8 mouse cellular contexts compared by ENCODE assay signal in genomic region chr7:44360792-44361301, GRCm38 (mm10). TPM values are rescaled to one million over a fixed set of nuclear protein-coding genes. Genes with fewer than 3 reads are reported as not detected.
DNase-seq lines count a peak whose midpoint lies in the region; ATAC-seq and TF ChIP-seq lines count a peak whose summit lies in the region.

No protein-coding gene starts in this region.

- 10% methylated on average over 21 of the region's 21 CpGs for WGBS in lung, postnatal 0 days
- 6% methylated on average over 21 of the region's 21 CpGs for WGBS in forebrain, postnatal 0 days
- WGBS in midbrain, embryonic 10.5 days, result 11% methylated on average over 21 of the region's 21 CpGs

- peak overlapping the region; percentile 29 for H3K4me3 ChIP-seq in lung, postnatal 0 days (ENCODE audit: low read depth, low read length)
- peak overlapping the region; percentile 47 for H3K4me3 ChIP-seq in forebrain, postnatal 0 days (ENCODE audit: low read depth, low read length)
- H3K4me3 ChIP-seq in midbrain, embryonic 10.5 days, result peak overlapping the region; percentile 65

- TF ChIP-seq EP300 in lung, postnatal 0 days (IDR thresholded peaks at IDR 0.05), result no peak

- H3K4me2 ChIP-seq in lung, postnatal 0 days (replicated peaks; ENCODE audit: low read depth, low read length), result peak overlapping the region; percentile 68
- H3K4me2 ChIP-seq in forebrain, postnatal 0 days (ENCODE audit: low read depth), result peak overlapping the region; percentile 86

- no peaks in the 10 kb centered on the region for H3K9me3 ChIP-seq in lung, postnatal 0 days (ENCODE audit: low read length)
- H3K9me3 ChIP-seq in forebrain, postnatal 0 days (ENCODE audit: low read length), result no peaks in the 10 kb centered on the region
- H3K9me3 ChIP-seq in midbrain, embryonic 10.5 days (replicated peaks), result no peaks in the 10 kb centered on the region

- no peak overlapping the region for H3K9ac ChIP-seq in lung, postnatal 0 days (replicated peaks; ENCODE audit: low read depth)
- peak overlapping the region; percentile 51; the same call in 1 of the 2 replicates for H3K9ac ChIP-seq in forebrain, postnatal 0 days

- no peak overlapping the region for H3K27ac ChIP-seq in lung, postnatal 0 days (ENCODE audit: low read length)
- H3K27ac ChIP-seq in forebrain, postnatal 0 days (ENCODE audit: low read depth, low read length), result 0 out of 2 replicates have a peak overlapping the region, but pooled peaks have one; percentile 75
- H3K27ac ChIP-seq in midbrain, embryonic 10.5 days (replicated peaks), result no peak overlapping the region

- 0 out of 2 replicates have a peak, but pooled peaks cover 3% of the 10 kb centered on the region for H3K4me1 ChIP-seq in lung, postnatal 0 days (ENCODE audit: insufficient read depth, low read depth, low read length)
- H3K4me1 ChIP-seq in forebrain, postnatal 0 days (ENCODE audit: insufficient read depth), result no peaks in the 10 kb centered on the region
- peaks cover 48% of the 10 kb centered on the region for H3K4me1 ChIP-seq in midbrain, embryonic 10.5 days

- no peaks in the 10 kb centered on the region for H3K36me3 ChIP-seq in lung, postnatal 0 days (ENCODE audit: insufficient read depth, low read length)
- H3K36me3 ChIP-seq in forebrain, postnatal 0 days (ENCODE audit: insufficient read depth), result peaks cover 5% of the 10 kb centered on the region; the same call in 1 of the 2 replicates
- H3K36me3 ChIP-seq in midbrain, embryonic 10.5 days, result no peaks in the 10 kb centered on the region

- peak; percentile 10 for DNase-seq in adrenal gland, adult 2 months
- DNase-seq in adrenal gland, postnatal 36 days, result no peak
- DNase-seq in lung, postnatal 0 days (ENCODE audit: low spot score), result peak; percentile 32
- no peak for DNase-seq in lung, postnatal 4 days
- DNase-seq in forebrain, postnatal 0 days, result peak; percentile 56
- no peak for DNase-seq in midbrain, embryonic 10.5 days (ENCODE audit: low spot score)
- no peak for DNase-seq in thymus, postnatal 36 days
- no peak for DNase-seq in thymus, postnatal 0 days (ENCODE audit: low spot score)

- TF ChIP-seq CTCF in lung, postnatal 0 days (IDR thresholded peaks at IDR 0.05), result 0 out of 2 replicates have a peak, but pooled peaks have one; percentile 7
- TF ChIP-seq CTCF in forebrain, postnatal 0 days (IDR thresholded peaks at IDR 0.05; ENCODE audit: low read depth), result peak; percentile 26; the same call in 1 of the 2 replicates

- H3K27me3 ChIP-seq in lung, postnatal 0 days (replicated peaks; ENCODE audit: insufficient read depth, low read length), result peaks cover 29% of the 10 kb centered on the region
- peaks cover 13% of the 10 kb centered on the region; the same call in 1 of the 2 replicates for H3K27me3 ChIP-seq in forebrain, postnatal 0 days (ENCODE audit: insufficient read depth, low read length)
- H3K27me3 ChIP-seq in midbrain, embryonic 10.5 days (ENCODE audit: low read depth, poor library complexity, severe bottlenecking), result peaks cover 72% of the 10 kb centered on the region

- ATAC-seq in lung, postnatal 0 days, result peak; percentile 3
- ATAC-seq in forebrain, postnatal 0 days, result peak; percentile 21

RNA-seq across cellular contexts. Expression of gene Syt3, which starts 23.1 kb away (rescaled TPM):
- total RNA-seq in adrenal gland, adult 2 months (2021), result 1 to 10 TPM; 4.8 to 6.2 TPM
- 12.1 and 16.0 TPM in 2 replicates for polyA plus RNA-seq in adrenal gland, adult 2 months (2012; rRNA removed)
- 1 to 10 TPM; 3.0 to 4.7 TPM for total RNA-seq in adrenal gland, postnatal 36 days (2021)
- 0.85 and 1.4 TPM in 2 replicates for polyA plus RNA-seq in lung, postnatal 0 days (2015; fragmentation: Nextera tagmentation; extraction: Ambion mirVana)
- total RNA-seq in forebrain, postnatal 0 days (2014; rRNA removed), result 48.2 and 77.2 TPM in 2 replicates
- 43.9 and 55.0 TPM in 2 replicates for polyA plus RNA-seq in forebrain, postnatal 0 days (2015; fragmentation: Nextera tagmentation; extraction: Ambion mirVana)
- 1.9 and 2.0 TPM in 2 replicates for polyA plus RNA-seq in midbrain, embryonic 10.5 days (2016; fragmentation: Nextera tagmentation; extraction: Ambion mirVana)
- polyA plus RNA-seq in thymus, postnatal 0 days (2015; fragmentation: Nextera tagmentation; extraction: Ambion mirVana), result 0.26 and 0.38 TPM in 2 replicates

RNA-seq across cellular contexts. Expression of gene 1700008O03Rik, which starts 24.8 kb away (rescaled TPM):
- total RNA-seq in adrenal gland, adult 2 months (2021), result 1 to 10 TPM in 1 of 2 experiments, under 1 TPM in 1; 0.66 to 1.2 TPM
- 1.6 and 2.3 TPM in 2 replicates for polyA plus RNA-seq in adrenal gland, adult 2 months (2012; rRNA removed)
- under 1 TPM; 0.63 to 0.99 TPM for total RNA-seq in adrenal gland, postnatal 36 days (2021)
- polyA plus RNA-seq in lung, postnatal 0 days (2015; fragmentation: Nextera tagmentation; extraction: Ambion mirVana), result 0.87 and 1.2 TPM in 2 replicates
- total RNA-seq in forebrain, postnatal 0 days (2014; rRNA removed), result 1.3 and 7.3 TPM in 2 replicates
- 2.7 and 3.5 TPM in 2 replicates for polyA plus RNA-seq in forebrain, postnatal 0 days (2015; fragmentation: Nextera tagmentation; extraction: Ambion mirVana)
- 1.7 TPM in 2 replicates for polyA plus RNA-seq in midbrain, embryonic 10.5 days (2016; fragmentation: Nextera tagmentation; extraction: Ambion mirVana)
- polyA plus RNA-seq in thymus, postnatal 0 days (2015; fragmentation: Nextera tagmentation; extraction: Ambion mirVana), result 0.59 and 0.90 TPM in 2 replicates

RNA-seq across cellular contexts. Expression of gene Shank1, which starts 50.8 kb away (rescaled TPM):
- 1 to 10 TPM; 8.0 to 9.1 TPM for total RNA-seq in adrenal gland, adult 2 months (2021)
- polyA plus RNA-seq in adrenal gland, adult 2 months (2012; rRNA removed), result 2.5 and 2.9 TPM in 2 replicates
- 1 to 10 TPM; 5.2 to 6.7 TPM for total RNA-seq in adrenal gland, postnatal 36 days (2021)
- 0.23 and 0.27 TPM in 2 replicates for polyA plus RNA-seq in lung, postnatal 0 days (2015; fragmentation: Nextera tagmentation; extraction: Ambion mirVana)
- 31.1 and 34.2 TPM in 2 replicates for total RNA-seq in forebrain, postnatal 0 days (2014; rRNA removed)
- polyA plus RNA-seq in forebrain, postnatal 0 days (2015; fragmentation: Nextera tagmentation; extraction: Ambion mirVana), result 15.4 and 29.7 TPM in 2 replicates
- 1.5 and 2.6 TPM in 2 replicates for polyA plus RNA-seq in midbrain, embryonic 10.5 days (2016; fragmentation: Nextera tagmentation; extraction: Ambion mirVana)
- polyA plus RNA-seq in thymus, postnatal 0 days (2015; fragmentation: Nextera tagmentation; extraction: Ambion mirVana), result 0.14 and 0.29 TPM in 2 replicates

RNA-seq across cellular contexts. Expression of gene Clec11a, which starts 54.1 kb away (rescaled TPM):
- 1 to 10 TPM; 4.6 to 5.1 TPM for total RNA-seq in adrenal gland, adult 2 months (2021)
- 11.4 and 13.0 TPM in 2 replicates for polyA plus RNA-seq in adrenal gland, adult 2 months (2012; rRNA removed)
- total RNA-seq in adrenal gland, postnatal 36 days (2021), result 1 to 10 TPM; 4.1 TPM
- 2.1 and 2.5 TPM in 2 replicates for polyA plus RNA-seq in lung, postnatal 0 days (2015; fragmentation: Nextera tagmentation; extraction: Ambion mirVana)
- 3.8 and 4.7 TPM in 2 replicates for total RNA-seq in forebrain, postnatal 0 days (2014; rRNA removed)
- 3.7 and 4.3 TPM in 2 replicates for polyA plus RNA-seq in forebrain, postnatal 0 days (2015; fragmentation: Nextera tagmentation; extraction: Ambion mirVana)
- polyA plus RNA-seq in midbrain, embryonic 10.5 days (2016; fragmentation: Nextera tagmentation; extraction: Ambion mirVana), result 2.2 and 2.4 TPM in 2 replicates
- 3.7 and 4.0 TPM in 2 replicates for polyA plus RNA-seq in thymus, postnatal 0 days (2015; fragmentation: Nextera tagmentation; extraction: Ambion mirVana)

Comparison
In these comparisons a context has a peak if more than half of its experiments do, and no peak if none do; other contexts are left out.
1. DNase-seq: peak in adrenal gland, adult 2 months (single experiment), lung, postnatal 0 days (single experiment) and forebrain, postnatal 0 days (single experiment); none in adrenal gland, postnatal 36 days (0 of 2), lung, postnatal 4 days (0 of 2), midbrain, embryonic 10.5 days (single experiment), thymus, postnatal 36 days (0 of 2) and thymus, postnatal 0 days (single experiment).
2. Peak in every context shown above with its lines, with median percentiles within 50 percentile points of each other: H3K4me3 ChIP-seq.